Mouse (Mus musculus): ENCODE data around the gene Gm20741. TPM values are rescaled to one million over a fixed set of nuclear protein-coding genes. Genes with fewer than 3 reads are reported as not detected.

Gene Gm20741
- total RNA-seq (2018; cell fraction: chromatin; rRNA removed), result not detected
- total RNA-seq (2018; cell fraction: cytosol; rRNA removed), result not detected
- not detected for total RNA-seq (2018; cell fraction: nucleus; rRNA removed)
- not detected in 3 replicates for polyA plus RNA-seq (2018)

DNA sequence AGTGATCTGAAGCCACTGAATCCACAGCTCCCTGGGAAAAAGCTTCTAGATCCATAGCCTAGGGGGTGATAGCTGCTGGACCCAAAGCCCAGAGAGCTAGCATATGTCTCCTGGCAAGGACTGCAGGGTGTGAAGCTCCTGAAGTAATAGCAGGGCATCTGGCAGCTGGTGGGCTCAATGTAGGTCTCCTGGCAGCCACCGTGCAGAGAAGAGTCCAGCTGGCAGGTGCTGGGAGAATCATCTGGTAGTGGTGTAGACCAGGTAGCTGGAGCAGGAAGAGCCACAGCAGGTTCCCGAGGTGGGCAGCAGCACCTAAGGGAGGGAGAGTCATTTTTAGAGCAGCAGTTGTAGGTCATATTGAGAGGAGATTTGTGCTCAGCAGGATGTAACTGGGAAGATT lies at the start of gene Gm20741:
TSS of gene Gm20741 (minus strand) at position 394 of the 400 bp plus-strand sequence.
- no peaks in the 10 kb centered on the region for H3K79me2 ChIP-seq (ENCODE audit: inconsistent target)
- 78% methylated on average over 2 of the region's 2 CpGs for WGBS (ENCODE audit: missing documents)
- no peak within 1 kb of the TSS for H3K27ac ChIP-seq
- H3K4me3 ChIP-seq (ENCODE audit: inconsistent target), result no peak within 1 kb of the TSS
- H3K36me3 ChIP-seq (ENCODE audit: inconsistent target), result no peaks in the 10 kb centered on the region

DNA sequence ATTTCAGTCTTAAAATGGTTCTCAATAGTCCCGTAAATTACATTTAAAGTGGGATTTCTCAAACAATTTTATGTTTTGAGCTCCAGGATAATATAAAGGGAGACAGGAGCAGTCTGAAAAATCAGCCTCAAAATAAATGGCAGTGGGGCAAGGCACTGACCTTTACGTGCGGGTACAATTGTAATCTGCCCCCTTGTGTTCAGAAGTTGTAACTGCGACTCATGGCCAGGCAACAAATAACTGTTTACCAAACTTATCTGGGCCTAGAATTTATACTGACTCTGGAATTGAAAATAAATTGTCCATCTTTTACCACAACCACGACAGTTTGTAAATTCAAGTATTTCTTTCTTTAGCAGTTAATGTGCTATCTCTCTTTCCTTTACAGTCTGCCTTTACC lies 39.4 kb upstream of the Gm20741 start:
- Histone ChIP-seq H3K79me2 (ENCODE audit: inconsistent target) (no peaks in the 10 kb centered on the region), H3K4me3 (ENCODE audit: inconsistent target) (no peak overlapping the region), H3K27ac (no peak overlapping the region), H3K36me3 (ENCODE audit: inconsistent target) (no peaks in the 10 kb centered on the region)
- 12% methylated on average over 5 of the region's 5 CpGs for WGBS (ENCODE audit: missing documents)

DNA sequence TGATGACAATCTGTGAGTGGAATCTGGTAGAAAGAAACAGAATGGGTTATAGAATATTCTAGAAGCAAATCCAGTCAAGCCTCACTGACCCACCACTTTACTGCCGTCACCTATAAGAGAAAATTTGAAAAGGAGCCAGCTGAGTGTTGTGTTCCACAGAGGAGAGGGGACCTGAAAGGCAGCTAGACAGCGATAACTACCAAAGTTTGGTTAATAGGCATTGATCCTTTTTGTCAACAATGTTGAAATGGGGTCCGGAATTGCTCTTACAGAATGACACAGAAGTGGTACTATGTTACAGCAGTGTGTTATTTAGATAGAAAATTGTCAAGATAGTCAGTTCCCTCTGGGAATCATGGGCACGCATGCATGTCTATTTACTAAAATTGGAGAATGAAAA lies 36.5 kb upstream of the Gm20741 start:
- no peaks in the 10 kb centered on the region for H3K79me2 ChIP-seq (ENCODE audit: inconsistent target)
- H3K27ac ChIP-seq, result no peak overlapping the region
- H3K36me3 ChIP-seq (ENCODE audit: inconsistent target), result no peaks in the 10 kb centered on the region
- 89% methylated on average over 4 of the region's 4 CpGs for WGBS (ENCODE audit: missing documents)
- H3K4me3 ChIP-seq (ENCODE audit: inconsistent target), result no peak overlapping the region

DNA sequence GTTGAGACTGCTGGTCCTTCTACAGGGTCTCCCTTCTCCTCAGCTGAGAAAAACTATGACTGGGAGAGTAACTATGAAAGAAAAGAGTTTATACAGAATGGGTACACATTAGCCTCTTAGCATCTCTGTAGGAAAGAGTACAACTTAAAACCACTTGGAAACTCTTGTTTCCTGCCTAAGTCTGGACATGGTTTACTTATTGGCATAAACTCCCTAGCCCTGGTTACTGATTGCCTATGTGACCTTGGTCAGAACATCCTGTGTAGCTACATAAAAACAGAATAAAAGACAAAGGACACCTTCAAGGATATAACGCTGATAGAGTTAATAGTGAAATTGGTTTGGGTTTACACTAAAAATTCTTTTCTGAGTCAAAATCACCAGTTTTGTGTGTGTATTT lies 35.3 kb upstream of the Gm20741 start:
- Histone ChIP-seq H3K27ac (no peak overlapping the region), H3K4me3 (ENCODE audit: inconsistent target) (no peak overlapping the region), H3K36me3 (ENCODE audit: inconsistent target) (no peaks in the 10 kb centered on the region), H3K79me2 (ENCODE audit: inconsistent target) (no peaks in the 10 kb centered on the region)
- 100% methylated on average over 1 of the region's 1 CpGs for WGBS (ENCODE audit: missing documents)

DNA sequence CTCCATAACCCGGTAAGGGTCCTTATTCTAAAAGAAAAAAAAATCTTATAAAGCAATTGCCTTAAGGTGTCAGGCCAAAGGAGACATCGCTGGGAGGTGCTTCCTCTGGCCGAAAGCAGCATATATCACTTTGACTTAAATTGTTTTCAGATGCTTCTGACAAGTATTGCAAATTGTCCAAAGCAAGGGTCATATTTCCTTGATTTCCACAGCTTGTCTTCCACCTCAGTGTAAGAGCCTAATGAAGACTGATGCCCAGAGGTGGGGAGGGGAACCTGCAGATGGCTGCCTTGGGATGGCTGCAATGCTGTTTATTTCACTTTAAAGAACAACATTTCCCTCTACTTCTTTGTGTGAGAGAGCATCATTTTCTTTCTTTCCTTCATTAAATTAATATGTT lies 15.0 kb upstream of the Gm20741 start:
- Histone ChIP-seq H3K79me2 (ENCODE audit: inconsistent target) (no peaks in the 10 kb centered on the region), H3K4me3 (ENCODE audit: inconsistent target) (no peak overlapping the region), H3K36me3 (ENCODE audit: inconsistent target) (no peaks in the 10 kb centered on the region), H3K27ac (no peak overlapping the region)
- WGBS (ENCODE audit: missing documents), result 78% methylated on average over 3 of the region's 3 CpGs

DNA sequence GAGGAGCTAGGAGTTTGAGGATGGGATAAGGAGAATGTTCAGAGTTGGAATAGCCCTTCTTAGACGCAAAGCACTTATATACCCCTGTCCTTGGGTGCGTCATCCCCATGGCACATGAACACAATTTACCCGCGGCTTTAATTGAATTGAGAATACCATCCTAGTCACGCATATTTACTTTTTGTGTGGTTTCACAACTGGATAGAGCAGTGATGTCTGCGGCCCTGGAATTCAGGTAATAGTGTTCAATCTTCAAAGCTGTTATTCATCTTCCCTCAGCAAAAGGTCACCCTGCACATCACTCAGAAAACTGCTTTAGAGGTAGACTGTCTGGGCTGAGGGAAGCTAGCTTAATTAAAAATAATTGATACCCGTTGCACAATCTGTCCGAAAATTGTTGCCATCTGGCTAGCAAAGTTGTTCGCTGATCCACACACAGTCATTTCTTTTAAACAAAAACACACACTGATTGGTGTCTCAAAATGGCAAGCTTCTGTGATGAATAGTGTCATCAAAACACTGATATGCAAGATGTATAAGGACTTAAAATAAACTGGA lies 14.2 kb upstream of the Gm20741 start, which contains the start of gene Krtap14:
TSS of gene Krtap14 (minus strand) at position 51 of the 558 bp plus-strand sequence.
- Histone ChIP-seq H3K36me3 (ENCODE audit: inconsistent target) (no peaks in the 10 kb centered on the region), H3K27ac (no peak within 1 kb of the TSS), H3K79me2 (ENCODE audit: inconsistent target) (no peaks in the 10 kb centered on the region), H3K4me3 (ENCODE audit: inconsistent target) (no peak within 1 kb of the TSS)
- 90% methylated on average over 9 of the region's 9 CpGs for WGBS (ENCODE audit: missing documents)

DNA sequence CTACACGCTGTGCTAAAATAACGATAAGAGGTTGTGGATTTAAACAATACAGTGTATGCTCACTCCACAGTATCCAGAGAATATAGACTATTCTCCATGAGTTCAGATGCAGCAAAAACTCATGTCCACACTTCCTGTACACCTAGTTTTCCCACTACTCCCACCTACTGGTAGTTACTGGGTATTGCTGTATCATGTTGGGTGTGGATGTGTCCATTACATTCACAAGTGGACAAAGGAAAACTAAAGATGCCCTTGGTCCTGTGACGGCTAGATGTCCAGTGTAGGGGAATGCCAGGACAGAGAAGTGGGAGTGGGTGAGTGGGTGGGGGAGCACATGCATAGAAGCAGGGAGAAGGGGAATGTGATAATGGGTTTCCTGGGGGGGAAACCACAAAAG lies 11.7 kb upstream of the Gm20741 start:
- H3K4me3 ChIP-seq (ENCODE audit: inconsistent target), result no peak overlapping the region
- 84% methylated on average over 3 of the region's 3 CpGs for WGBS (ENCODE audit: missing documents)
- no peaks in the 10 kb centered on the region for H3K36me3 ChIP-seq (ENCODE audit: inconsistent target)
- no peak overlapping the region for H3K27ac ChIP-seq
- no peaks in the 10 kb centered on the region for H3K79me2 ChIP-seq (ENCODE audit: inconsistent target)

DNA sequence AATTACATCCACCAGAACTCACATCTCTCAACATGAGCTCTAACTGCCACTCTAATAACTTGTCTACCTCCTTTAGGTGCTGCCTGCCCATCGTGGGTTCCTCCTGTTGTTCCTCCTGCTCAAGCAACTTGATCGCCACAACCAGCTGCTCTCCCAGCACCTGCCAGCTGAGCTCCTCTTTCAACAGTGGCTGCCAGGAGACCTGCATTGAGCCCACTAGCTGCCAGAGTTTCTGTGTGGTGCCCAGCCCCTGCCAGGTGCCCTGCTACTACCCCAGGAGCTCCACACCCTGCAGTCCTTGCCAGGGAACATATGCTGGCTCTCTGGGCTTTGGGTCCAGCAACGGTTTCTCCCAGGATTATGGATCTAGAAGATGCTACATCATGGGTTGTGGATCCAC lies 8.0 kb upstream of the Gm20741 start, which contains the start of gene Krtap15:
TSS of gene Krtap15 (plus strand) at position 150 of the 400 bp plus-strand sequence.
- no peak within 1 kb of the TSS for H3K4me3 ChIP-seq (ENCODE audit: inconsistent target)
- H3K79me2 ChIP-seq (ENCODE audit: inconsistent target), result no peaks in the 10 kb centered on the region
- WGBS (ENCODE audit: missing documents), result 77% methylated on average over 3 of the region's 3 CpGs
- no peaks in the 10 kb centered on the region for H3K36me3 ChIP-seq (ENCODE audit: inconsistent target)
- no peak within 1 kb of the TSS for H3K27ac ChIP-seq

DNA sequence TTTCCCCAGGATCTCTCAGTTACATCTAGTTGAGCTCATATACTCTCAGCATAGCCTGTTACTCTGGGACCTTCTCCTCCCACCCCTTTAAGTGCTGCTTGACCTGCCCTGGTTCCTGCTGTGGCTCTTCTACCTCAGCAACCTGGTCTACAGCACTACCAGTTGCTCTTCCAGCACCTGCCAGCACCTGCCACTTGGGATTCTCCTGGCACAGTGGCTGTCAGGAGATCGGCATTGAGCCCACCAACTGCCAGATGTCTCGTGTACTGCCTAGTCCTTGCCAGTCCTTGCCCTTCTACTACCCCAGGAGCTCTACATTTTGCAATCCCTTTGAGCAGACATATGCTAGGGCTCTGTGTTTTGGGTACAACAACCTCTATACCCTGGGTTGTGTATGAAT lies 25.2 kb downstream of the Gm20741 start:
- no peak overlapping the region for H3K27ac ChIP-seq
- no peak overlapping the region for H3K4me3 ChIP-seq (ENCODE audit: inconsistent target)
- WGBS (ENCODE audit: missing documents), result 75% methylated on average over 2 of the region's 2 CpGs
- no peaks in the 10 kb centered on the region for H3K79me2 ChIP-seq (ENCODE audit: inconsistent target)
- no peaks in the 10 kb centered on the region for H3K36me3 ChIP-seq (ENCODE audit: inconsistent target)

DNA sequence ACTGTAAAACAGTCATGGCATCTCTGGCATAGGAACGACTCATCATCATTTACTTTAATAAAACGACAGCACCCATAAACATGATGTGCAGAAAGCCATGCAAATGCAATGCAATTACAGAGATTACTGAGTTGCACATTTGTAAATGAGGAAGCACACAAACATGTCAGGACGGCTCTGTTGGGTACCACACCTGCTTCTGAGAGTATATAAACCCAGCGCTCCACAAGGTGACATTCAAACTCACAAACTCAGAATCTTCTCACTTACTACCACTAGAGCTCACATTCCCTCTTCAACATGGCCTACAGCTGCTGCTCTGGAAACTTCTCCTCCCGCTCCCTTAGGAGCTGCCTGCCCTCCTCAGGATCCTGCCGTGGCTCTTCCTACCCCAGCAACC lies 34.4 kb downstream of the Gm20741 start, which contains the start of gene Gm5965:
TSS of gene Gm5965 (plus strand) at position 301 of the 400 bp plus-strand sequence.
- H3K79me2 ChIP-seq (ENCODE audit: inconsistent target), result no peaks in the 10 kb centered on the region
- no peak within 1 kb of the TSS for H3K27ac ChIP-seq
- WGBS (ENCODE audit: missing documents), result 100% methylated on average over 3 of the region's 6 CpGs
- H3K36me3 ChIP-seq (ENCODE audit: inconsistent target), result no peaks in the 10 kb centered on the region
- H3K4me3 ChIP-seq (ENCODE audit: inconsistent target), result no peak within 1 kb of the TSS

DNA sequence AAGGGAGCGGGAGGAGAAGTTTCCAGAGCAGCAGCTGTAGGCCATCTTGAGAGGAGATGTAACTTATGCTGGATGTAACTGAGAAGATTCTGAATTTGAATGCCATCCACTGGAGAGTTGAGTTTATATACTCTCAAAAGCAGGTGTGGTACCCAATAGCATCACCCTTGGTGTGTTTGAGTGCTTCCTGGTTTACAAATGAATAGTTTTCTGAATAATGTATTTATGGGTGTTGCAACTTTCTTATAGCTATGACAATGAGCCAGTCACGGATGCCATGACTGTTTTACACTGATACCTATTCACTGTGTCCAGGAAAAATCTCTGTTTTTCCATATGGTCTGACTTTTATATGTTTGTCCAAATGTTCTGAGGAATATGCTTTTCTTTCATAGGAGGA lies 37.9 kb downstream of the Gm20741 start, which contains the start of gene 2310057N15Rik:
TSS of gene 2310057N15Rik (minus strand) at position 101 of the 400 bp plus-strand sequence.
- Histone ChIP-seq H3K79me2 (ENCODE audit: inconsistent target) (no peaks in the 10 kb centered on the region), H3K4me3 (ENCODE audit: inconsistent target) (no peak within 1 kb of the TSS), H3K27ac (no peak within 1 kb of the TSS), H3K36me3 (ENCODE audit: inconsistent target) (no peaks in the 10 kb centered on the region)
- WGBS (ENCODE audit: missing documents), result 77% methylated on average over 2 of the region's 2 CpGs

Other genes starting within 250 kb of the Gm20741 start
- not detected in 3 replicates for gene Cldn8, start 249.0 kb downstream of the Gm20741 start, polyA plus RNA-seq (2018)
- gene Krtap24-1, start 199.9 kb downstream of the Gm20741 start, polyA plus RNA-seq (2018), result not detected in 3 replicates
- not detected in 3 replicates for gene 2310079G19Rik, start 184.6 kb downstream of the Gm20741 start, polyA plus RNA-seq (2018)
- not detected in 3 replicates for gene Krtap26-1, start 164.4 kb downstream of the Gm20741 start, polyA plus RNA-seq (2018)
- not detected in 3 replicates for gene Krtap27-1, start 140.5 kb downstream of the Gm20741 start, polyA plus RNA-seq (2018)
- not detected in 3 replicates for gene 2310061N02Rik, start 104.3 kb downstream of the Gm20741 start, polyA plus RNA-seq (2018)
- gene Krtap13-1, start 83.4 kb downstream of the Gm20741 start, polyA plus RNA-seq (2018), result not detected in 3 replicates
- gene Krtap13, start 60.6 kb downstream of the Gm20741 start, polyA plus RNA-seq (2018), result not detected in 3 replicates
- not detected in 3 replicates for gene 2310034C09Rik, start 53.4 kb downstream of the Gm20741 start, polyA plus RNA-seq (2018)
- not detected in 3 replicates for gene 2310057N15Rik, start 38.0 kb downstream of the Gm20741 start, polyA plus RNA-seq (2018)
- not detected in 3 replicates for gene Gm5965, start 34.3 kb downstream of the Gm20741 start, polyA plus RNA-seq (2018)
- not detected in 3 replicates for gene Krtap15, start 8.0 kb upstream of the Gm20741 start, polyA plus RNA-seq (2018)
- not detected in 3 replicates for gene Krtap14, start 13.9 kb upstream of the Gm20741 start, polyA plus RNA-seq (2018)
- not detected in 3 replicates for gene Krtap19-1, start 57.2 kb upstream of the Gm20741 start, polyA plus RNA-seq (2018)
- not detected in 3 replicates for gene Krtap19-2, start 62.0 kb upstream of the Gm20741 start, polyA plus RNA-seq (2018)
- not detected in 3 replicates for gene Krtap19-3, start 65.8 kb upstream of the Gm20741 start, polyA plus RNA-seq (2018)
- not detected in 3 replicates for gene Krtap19-4, start 72.9 kb upstream of the Gm20741 start, polyA plus RNA-seq (2018)
- gene Krtap19-5, start 84.2 kb upstream of the Gm20741 start, polyA plus RNA-seq (2018), result not detected in 3 replicates
- gene Krtap19-9b, start 120.0 kb upstream of the Gm20741 start, polyA plus RNA-seq (2018), result not detected in 3 replicates
- gene Krtap16-3, start 150.7 kb upstream of the Gm20741 start, polyA plus RNA-seq (2018), result not detected in 3 replicates
- not detected in 3 replicates for gene Krtap22-2, start 198.5 kb upstream of the Gm20741 start, polyA plus RNA-seq (2018)
- not detected in 3 replicates for gene Gm10229, start 203.1 kb upstream of the Gm20741 start, polyA plus RNA-seq (2018)
- gene Krtap6-1, start 219.5 kb upstream of the Gm20741 start, polyA plus RNA-seq (2018), result not detected in 3 replicates
- not detected in 3 replicates for gene Gm10228, start 229.3 kb upstream of the Gm20741 start, polyA plus RNA-seq (2018)
- not detected in 3 replicates for gene Krtap6-5, start 235.7 kb upstream of the Gm20741 start, polyA plus RNA-seq (2018)

All from macrophage (primary cell).